Mouse (Mus musculus): ENCODE results near the gene Polr3g.
A peak's percentile ranks its signal among the peaks of the same experiment; 100 is the strongest.
"Not testable (repeated sequence)": the region's sequence is repeated elsewhere in the genome, so short reads cannot be mapped to it uniquely, and the experiment has no call there.

Polr3g gene

DNA sequence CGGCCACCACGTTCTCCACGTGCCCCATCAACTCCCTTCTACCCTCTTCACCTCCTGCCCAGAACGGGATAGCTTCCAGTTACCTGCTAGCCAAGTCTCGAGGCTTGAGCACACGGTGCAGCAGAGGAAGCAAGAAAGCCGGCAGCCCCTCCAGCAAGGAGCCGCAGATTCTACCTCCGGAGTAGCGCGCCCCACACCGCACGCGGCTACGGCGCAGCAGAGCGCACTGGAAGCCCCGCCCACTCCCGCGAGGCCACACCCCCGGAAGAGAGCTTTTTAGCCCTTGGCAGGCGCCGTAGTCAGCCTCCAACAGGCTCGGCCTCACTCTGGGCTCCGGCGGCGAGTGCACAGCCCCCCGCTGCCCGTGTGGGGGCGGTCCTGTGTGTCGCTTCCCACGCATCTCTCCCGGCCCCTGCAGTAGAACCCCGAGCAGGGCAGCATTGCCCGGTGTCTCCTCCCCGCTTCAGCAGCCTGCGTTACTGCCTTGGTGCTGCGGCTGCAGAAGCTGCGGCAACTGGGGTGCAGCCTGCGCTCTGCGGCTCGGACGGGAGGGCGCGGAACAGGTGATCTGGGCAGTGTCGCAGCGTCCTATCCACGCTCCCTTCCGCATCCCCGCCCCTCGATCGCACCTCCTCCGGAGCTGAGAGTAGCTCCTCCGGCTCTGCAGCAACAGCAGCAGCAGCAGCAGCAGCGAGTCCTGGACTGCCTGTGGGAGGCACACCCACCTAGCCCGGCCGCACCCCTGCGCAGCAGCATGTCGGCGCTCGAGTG lies at the start of gene Polr3g, which contains the start of gene Mblac2:
Gene Polr3g, minus strand, starts transcription at position 239 of the 771 bp plus-strand sequence.
Gene Mblac2, plus strand, starts transcription at position 567 of the 771 bp plus-strand sequence.
- DNase-seq (ENCODE audit: low spot score) = peak; percentile 95

DNA sequence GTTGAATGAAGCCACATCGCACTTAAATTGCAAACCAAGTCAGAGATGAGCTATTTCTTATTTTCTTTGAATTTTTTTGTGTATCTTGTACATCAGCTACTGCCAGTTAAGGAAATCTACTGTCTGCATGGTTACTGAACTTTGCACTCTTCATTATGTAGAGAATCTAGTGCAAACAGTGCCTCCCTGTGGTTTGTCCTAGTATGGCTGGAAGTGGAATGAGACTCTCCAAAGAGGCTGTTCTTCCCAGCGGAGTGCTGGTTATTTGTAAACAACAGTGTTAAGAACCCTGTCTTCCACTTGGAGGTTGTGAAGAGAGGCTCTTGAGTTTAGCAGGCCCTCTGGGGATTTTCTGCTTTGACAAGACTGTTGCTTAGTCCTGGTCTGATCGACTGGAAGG lies 49.6 kb upstream of the Polr3g start:
- DNase-seq (ENCODE audit: low spot score) = peak; percentile 41

DNA sequence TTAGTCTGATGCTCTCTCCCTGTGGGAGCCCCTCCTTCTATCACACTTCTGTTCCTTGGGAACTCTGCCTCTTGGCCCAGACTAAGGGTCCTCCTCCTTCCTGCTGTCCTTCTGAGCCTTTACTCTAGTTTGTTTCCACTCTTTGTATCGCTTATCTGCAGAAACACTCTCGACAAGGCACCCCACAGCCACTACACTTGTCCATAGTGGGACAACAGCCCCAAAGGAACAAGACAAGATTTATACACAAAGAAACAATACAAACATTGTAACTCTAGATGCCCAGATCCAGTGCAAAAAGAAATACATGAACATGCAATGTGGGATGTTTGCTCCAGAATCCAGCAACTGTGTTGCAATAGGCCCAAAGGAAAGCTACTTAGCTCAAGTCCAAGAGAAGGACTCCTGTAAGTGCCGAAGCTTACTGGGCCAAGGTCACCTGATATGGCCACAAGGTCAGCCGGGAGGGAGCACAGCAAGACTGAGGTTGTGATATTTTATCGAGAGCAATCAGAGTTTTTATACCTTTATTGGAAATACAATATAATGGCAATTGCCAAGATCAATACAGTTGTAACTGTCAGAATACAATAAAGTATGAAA lies 46.3 kb upstream of the Polr3g start:
- DNase-seq (ENCODE audit: low spot score) = no peak

DNA sequence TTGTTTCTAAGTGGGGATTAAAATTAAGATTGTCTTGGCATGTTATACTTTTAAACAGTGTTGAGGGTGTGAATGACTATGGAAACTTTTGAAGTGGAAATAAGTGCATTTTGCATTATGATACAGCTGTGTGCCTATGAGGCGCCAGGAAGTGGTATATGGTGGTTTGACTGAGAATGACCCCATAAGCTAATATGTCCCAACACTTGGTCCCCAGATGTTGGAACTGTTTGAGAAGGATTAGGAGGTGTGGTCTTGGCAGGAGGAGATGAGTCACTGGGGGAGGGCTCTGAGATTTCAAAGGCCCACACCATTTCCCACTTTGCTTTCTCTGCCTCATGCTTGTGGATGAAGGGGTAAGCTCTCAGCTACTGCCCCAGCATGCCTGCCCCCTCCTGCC lies 44.5 kb upstream of the Polr3g start:
- no peak for DNase-seq (ENCODE audit: low spot score)

DNA sequence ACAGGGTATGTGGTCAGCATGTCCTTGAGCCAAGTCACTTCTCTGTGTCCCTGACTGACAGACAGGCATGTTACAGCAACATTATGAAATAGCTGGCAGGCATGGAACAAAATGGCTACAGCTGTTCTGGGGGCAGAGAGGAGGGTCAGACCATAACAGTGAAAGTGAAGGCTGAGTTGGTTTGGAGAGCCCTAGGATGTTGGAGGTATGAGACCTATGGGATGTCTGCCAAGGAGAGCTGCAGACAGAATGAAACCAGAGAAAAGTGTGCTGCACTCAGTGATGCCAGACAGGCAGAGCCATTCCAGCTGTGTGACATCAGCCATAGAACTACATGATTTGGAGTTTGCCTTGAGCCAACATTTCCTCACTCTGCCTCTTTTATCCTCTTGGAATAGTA lies 44.1 kb upstream of the Polr3g start:
- DNase-seq (ENCODE audit: low spot score) = no peak

DNA sequence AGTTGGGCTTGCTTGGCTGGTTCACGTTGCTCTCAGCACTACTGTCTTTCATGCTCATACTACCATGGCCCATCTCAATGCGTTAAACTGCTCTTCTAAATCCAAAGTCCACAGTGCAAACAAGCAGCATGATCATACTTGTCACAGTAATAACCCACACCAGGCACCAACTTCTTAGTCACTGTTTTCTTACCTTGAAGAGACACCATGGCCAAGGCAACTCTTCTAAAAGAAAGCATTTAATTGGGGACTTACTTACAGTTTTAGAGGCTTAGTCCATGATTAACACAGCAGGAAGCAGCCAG lies 33.2 kb upstream of the Polr3g start:
- DNase-seq (ENCODE audit: low spot score) = no peak

DNA sequence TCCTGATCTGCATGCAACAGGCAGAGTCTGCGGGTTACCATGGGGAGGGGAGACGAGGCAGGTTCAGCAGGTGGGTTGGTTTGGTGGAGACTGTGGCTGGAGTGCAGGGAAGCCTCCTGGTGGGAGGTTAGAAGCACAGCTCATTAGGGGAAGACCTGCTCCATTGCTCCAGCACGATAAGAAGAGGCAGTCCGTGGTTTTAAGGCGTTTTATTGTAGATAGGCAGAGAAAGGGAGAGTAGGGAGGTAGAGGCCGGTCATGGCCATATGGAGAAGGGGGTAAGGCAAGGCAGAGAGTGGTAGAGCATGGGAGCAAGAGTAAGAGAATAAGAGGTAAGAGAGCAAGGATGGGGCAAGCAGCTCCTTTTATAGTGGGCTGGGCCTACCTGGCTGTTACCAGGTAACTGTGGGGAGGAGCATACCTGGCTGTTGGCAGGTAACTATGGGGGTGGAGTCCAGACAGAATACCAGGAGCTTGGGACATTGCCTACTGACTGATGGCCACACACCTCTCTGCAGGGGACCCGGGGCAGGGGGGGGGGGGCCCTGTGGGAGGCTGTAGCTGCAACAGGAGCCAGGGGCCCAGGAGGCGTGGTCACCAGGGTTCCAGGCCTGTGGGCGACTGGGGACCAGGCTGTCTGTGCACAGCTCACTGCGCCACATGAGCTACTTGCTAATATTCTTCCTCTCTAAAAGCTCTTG lies 32.7 kb upstream of the Polr3g start:
- no peak for DNase-seq (ENCODE audit: low spot score)

DNA sequence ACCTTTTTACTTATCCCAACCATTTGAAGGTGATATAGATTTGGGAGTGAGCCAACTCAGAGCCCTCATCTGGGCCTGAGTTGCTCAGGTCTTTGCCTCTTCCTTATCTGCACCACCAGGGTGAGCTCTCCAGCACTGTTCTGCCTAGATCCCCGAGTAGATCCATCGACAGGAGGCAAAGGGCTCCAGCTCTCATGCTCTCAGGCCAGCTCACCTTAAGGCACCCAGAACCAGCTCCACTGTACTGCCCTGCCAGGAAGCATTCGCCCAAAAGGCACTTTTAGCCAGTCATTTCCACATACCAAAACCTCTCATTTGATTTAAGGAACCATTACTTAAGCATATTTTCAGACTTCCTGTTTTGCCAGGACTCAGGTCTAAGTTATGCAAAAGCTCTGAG lies 30.1 kb upstream of the Polr3g start:
- DNase-seq (ENCODE audit: low spot score) = no peak

DNA sequence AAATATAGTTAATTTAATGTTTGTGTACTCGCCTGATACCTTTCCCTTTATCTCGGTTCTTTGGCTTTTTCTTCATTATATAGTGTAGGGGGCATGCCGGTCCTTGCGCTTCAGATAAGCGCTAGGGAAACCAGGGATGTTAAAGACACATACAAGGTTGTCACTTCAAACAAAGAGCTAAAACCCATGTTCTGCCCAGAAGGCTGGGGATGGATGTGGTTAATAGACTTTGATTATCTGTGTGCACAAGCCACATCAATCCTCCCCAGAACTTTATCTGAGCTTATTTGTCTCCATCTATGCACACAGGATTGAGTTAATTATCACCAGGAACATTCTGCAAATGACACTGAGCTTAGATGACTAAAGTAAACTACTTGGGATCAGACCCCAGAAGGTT lies 25.8 kb upstream of the Polr3g start:
- no peak for DNase-seq (ENCODE audit: low spot score)

DNA sequence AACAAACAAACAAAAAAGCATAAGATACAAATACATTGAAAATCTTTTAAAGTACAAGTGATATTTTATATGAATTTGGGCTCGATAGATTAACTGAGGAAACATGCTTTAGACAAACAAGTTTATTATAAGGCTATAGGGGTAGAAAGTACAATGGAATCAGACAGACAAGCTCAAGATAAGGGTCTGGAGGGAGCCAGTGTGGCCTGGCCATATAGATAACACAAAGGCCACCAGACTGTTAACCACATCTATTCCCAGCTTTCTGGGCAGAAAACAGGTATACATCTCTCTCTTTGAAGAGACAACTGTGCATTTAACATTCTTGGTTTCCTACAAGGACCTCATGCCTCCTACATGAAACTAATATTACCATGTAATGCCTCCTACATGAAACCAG lies 19.5 kb upstream of the Polr3g start:
- DNase-seq (ENCODE audit: low spot score) = no peak

DNA sequence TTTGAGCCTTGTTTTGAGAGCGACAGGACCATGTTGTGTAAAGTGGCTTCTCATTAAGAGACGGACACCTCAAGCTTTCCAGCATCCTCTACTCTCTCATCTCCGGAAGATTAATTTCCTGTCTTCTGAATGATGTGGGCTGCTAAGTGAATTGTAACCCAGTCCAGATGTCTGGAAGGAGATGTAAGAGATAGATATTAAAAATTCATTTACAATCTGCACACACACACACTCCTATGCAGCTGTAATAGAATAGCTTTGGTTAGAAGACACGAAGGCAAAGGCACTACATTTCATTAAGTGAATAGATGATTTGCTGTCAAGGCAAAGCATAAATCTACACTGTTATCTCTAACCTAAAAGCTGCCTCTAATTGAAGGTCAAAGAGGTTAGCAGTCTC lies 18.3 kb upstream of the Polr3g start:
- no peak for DNase-seq (ENCODE audit: low spot score)

DNA sequence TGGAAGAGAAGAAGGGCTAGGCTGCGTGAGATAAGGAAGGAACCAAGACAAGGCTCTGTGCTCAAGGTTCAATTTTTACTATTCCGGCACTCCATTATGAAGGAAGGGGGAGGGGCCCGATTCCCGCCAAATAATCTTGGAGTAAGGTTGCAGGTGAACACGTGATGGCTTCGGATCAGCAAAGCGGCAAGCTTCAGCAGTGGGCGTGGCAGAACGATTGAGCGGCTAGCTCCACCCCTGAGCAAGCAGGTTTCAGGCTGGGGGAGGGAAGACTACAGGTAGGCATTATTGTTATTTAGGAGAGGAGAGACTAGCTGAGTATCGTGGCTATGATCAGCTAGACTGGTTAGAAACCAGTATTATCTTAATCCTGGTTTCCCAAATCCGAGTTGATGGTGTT lies 17.3 kb upstream of the Polr3g start:
- DNase-seq (ENCODE audit: low spot score) = not testable (repeated sequence)

DNA sequence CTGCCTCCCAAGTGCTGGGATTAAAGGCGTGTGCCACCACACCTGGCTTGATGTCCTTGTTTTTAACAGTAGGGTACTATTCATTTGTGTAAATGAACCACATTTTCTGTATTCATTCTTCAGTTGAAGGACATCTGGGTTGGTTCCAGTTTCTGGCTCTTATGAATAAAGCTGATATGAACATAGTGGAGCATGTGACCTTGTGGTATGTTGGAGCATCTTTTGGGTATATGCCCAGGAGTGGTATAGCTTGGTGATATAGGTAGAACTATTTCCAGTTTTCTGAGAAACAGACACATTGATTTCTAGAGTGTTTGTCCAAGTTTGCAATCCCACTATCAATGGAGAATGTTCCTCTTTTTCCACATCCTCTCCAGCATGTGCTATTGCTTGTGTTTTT lies 3.1 kb upstream of the Polr3g start:
- no peak for DNase-seq (ENCODE audit: low spot score)

DNA sequence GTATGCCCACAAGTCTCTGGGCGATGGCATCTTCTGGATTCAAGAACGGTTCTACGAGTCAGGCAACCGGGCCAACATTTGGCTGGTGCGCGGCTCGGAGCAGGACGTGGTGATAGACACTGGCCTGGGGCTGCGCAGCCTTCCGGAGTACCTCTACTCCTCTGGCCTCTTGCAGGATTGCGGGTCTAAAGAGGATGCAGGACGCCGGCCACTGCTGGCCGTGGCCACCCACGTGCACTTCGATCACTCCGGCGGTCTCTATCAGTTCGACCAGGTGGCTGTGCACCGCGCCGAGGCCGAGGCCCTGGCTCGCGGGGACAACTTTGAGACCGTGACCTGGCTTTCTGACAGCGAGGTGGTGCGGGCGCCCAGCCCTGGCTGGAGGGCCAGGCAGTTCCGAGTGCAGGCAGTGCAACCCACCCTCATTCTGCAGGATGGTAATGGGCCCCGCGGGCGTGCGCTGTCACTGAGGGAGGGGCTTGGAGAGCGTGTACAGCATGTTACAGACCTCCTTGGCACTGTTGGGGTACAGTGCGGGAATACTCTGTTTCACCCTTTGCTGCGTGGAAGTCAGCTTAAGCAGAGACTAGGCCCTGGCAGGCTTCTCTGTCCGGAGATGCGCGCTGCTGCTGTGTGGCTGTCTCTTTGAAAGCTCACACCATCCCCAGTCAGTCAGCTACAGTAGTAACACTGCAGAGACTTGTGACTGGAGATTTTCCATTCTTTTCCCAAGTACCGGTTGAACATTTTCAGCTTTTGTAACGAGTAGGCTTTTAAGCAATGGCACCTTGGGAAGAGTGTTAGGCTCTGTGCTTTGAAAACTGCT lies 946 bp upstream of the Polr3g start:
- peak; percentile 35 for DNase-seq (ENCODE audit: low spot score)

DNA sequence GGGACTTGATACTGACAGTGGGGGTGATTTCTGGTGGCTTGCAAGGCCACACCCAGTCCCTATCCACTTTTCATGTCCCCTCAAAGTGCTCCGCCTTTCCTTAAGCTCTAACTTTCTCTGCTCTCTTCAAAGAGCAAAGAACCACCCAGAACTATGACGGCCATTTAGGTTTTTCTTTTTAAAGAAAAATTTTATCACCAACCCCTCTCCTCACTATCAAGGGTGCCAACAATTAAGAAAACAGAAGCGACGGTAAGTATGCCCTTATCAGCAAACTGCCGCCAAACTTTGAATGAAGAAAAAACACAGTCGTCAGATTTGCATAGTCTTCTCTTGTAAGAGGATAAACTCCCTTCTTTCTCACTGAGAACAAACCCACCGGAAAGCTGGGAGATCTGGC lies 547 bp downstream of the Polr3g start:
- DNase-seq (ENCODE audit: low spot score) = no peak

DNA sequence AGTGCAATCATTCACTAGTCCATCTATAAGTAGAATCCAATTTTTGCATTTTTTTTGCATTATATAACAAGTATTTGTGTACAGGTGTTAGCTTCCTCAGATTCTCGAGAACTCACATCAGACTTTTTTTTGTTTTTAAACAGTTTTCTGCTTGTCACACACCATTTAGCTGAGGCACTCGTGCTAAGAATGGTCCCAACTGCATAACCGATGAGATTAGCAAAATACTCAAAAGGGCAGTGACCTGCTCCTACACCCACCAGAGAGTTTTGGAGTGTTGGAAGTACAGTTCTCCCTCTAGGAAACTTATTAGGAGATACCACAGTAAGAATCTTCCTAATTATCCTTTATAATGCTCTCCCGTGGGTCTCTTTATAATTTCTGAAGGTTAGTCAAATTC lies 1.0 kb downstream of the Polr3g start:
- no peak for DNase-seq (ENCODE audit: low spot score)

DNA sequence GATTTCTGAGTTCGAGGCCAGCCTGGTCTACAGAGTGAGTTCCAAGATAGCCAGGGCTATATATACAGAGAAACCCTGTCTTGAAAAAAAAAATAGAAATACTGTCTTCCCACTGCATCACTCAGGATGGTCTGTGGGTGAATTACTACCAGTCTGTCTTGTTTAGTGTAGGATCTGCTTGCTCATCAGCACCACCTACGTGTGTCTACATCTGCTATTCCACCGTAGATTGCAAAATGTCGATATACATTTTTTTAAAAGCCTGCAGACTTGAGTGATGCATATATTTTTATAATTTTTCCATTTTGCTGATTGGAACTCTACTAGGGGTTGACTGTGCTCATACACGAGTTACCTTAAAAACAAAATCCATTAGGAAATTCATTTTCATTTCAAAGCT lies 4.5 kb downstream of the Polr3g start:
- no peak for DNase-seq (ENCODE audit: low spot score)

DNA sequence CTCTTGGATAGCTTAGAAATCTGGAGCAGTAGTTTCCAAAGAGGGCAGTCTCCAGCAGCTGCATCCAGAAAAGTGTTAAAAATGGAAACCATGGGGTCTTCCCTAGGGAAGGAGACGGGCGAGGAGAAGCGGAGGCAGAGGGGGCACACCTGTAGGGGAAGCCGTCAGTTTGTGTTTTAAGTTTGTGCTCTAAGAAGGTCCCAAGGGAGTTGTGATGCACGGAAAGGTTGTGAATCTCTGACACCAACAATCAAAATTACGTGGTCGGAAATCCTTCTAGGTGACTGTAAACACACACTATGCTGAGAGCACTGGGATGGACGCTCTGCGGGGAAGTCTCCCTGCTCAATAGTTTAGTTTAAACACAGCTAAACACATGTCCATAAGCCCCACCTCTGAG lies 7.2 kb downstream of the Polr3g start:
- no peak for DNase-seq (ENCODE audit: low spot score)

DNA sequence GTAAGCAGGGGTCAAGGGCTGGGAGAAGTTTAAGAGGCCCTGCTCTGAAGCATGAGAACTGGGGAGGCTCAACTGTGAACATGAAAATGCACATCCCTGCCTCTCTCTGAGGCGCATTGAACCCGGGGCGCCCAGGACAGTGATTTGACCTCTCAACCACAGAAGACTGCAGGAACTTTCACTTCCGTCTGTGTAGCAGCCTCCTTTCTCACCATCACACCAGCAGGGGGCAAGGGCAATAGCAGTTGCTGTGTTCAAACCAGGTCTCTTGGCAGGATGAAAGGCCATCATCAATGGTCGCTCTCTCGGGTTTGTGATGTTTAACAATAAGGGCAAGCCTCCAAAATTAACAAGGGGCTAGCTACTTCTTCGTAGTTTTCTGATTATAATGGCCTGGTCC lies 7.7 kb downstream of the Polr3g start:
- no peak for DNase-seq (ENCODE audit: low spot score)

DNA sequence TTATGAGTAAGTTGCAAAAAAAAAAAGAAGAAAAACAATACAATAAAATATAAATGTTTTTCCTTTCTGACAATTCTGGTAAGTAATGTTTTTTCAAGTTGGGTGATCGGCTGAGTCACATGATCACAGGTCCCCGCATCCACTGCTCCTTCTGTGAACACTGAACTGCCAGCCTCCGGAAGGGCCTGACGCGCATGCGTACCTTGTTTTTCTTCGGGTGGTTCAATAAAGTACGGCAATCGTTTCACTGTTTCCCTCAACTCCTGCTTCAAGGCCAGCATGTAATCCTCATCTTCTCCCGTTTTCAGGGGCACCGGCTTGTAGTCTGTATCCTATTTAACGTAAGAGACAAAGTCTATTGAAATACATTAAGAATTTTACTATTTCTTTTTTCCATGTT lies 16.4 kb downstream of the Polr3g start:
- DNase-seq (ENCODE audit: low spot score) = no peak

DNA sequence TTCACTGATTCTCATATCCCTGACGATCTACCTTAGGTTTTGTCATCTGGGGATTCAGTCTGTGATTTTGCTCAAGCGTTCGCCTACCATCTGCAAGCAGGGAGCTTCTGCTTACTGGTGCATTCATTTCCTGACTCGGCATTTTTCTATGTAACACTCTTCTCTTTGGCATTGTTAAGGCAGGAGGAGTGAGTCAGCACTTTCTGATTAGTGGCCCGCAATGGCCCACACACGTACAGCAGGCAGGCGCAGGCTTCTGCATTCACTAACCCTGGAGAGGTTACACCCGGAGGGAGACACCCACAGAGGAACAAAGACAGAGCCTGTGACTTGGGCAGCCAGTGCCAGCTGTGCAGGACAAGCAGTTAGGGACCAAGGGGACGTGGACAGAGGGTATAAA lies 19.2 kb downstream of the Polr3g start:
- peak; percentile 20 for DNase-seq (ENCODE audit: low spot score)

DNA sequence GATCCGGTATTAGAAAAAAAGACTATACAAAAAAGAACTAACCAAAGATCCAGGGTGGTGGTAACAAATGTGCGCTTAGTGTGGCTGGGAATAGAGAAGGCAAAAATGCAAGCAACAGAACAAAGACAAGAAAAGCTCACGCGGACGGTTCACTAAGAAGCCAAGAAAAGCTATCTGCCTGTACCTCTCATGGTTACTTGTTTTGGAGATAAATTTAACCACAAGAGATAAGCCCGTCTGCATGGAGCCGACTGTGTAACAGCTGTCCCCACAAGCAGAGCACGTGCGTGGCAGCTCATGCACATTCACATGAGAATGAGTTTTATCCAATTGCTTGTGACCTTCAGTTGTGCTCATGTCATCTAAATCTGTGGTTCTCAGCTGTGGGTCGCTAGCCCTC lies 20.3 kb downstream of the Polr3g start:
- DNase-seq (ENCODE audit: low spot score) = no peak

DNA sequence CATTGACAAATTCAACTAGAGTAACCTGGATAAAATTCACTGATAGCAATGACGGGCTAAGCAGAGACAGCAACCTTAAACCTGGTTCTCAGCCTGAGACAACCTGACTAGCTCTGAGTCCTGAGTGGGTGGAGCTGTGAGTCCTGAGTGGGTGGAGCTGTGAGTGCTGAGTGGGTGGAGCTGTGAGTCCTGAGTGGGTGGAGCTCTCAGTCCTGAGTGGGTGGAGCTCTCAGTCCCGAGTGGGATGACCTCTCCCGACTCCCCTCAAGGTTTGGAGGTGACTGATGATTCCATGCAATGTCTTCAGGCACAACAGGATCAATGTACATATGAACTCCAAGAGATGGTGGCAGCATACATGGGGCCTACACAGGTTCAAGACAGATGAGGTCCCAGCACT lies 21.2 kb downstream of the Polr3g start:
- no peak for DNase-seq (ENCODE audit: low spot score)

All from layer of hippocampus, adult 11-12 months (tissue).